Mouse (Mus musculus) midbrain, postnatal 0 days (tissue): ENCODE results near the gene Fgf13. TPM values are rescaled to one million over a fixed set of nuclear protein-coding genes. Genes with fewer than 3 reads are reported as not detected.
A peak's percentile ranks its signal among the peaks of the same experiment; 100 is the strongest.

Experiments
- ATAC-seq: fragments of 200-750 bp; cut with Nextera tagmentation; 2 replicates; pipeline ENCODE4 v1.8.0; 2017; ENCODE audit warnings: moderate number of reproducible peaks, mild to moderate bottlenecking, moderate TSS enrichment, moderate library complexity; ENCODE audit not compliant: low FRiP score
- DNase-seq: peaks from one replicate; pipeline ENCODE4 v3.0.0-alpha.2; 2015; ENCODE audit warnings: low spot score
- H3K27ac ChIP-seq: fragments of 300-500 bp; sonication (generic); 2 replicates; pipeline ENCODE4 v1.5.1; 2014; ENCODE audit warnings: low read depth, mild to moderate bottlenecking, low read length, mixed read lengths
- H3K27me3 ChIP-seq: fragments of 300-500 bp; sonication (generic); 2 replicates; pipeline ENCODE4 v1.6.1; 2014; ENCODE audit warnings: low read length, control low read depth, mixed read lengths; ENCODE audit not compliant: insufficient read depth
- H3K36me3 ChIP-seq: fragments of 300-500 bp; sonication (generic); 2 replicates; pipeline ENCODE4 v1.6.1; 2014; ENCODE audit warnings: low read length, control low read depth, mixed read lengths; ENCODE audit not compliant: insufficient read depth
- H3K4me1 ChIP-seq: fragments of 300-500 bp; sonication (generic); 2 replicates; pipeline ENCODE4 v1.6.1; 2014; ENCODE audit warnings: mild to moderate bottlenecking, control low read depth, antibody characterized with exemption, low read length, mixed read lengths; ENCODE audit not compliant: insufficient read depth
- H3K4me2 ChIP-seq: fragments of 300-500 bp; sonication (generic); 2 replicates; pipeline ENCODE4 v1.6.1; 2014; ENCODE audit warnings: low read depth, mild to moderate bottlenecking, low read length, mixed read lengths; ENCODE audit not compliant: poor library complexity, severe bottlenecking
- H3K4me3 ChIP-seq: fragments of 300-500 bp; sonication (generic); 2 replicates; pipeline ENCODE4 v1.5.1; 2014; ENCODE audit warnings: low read depth, mild to moderate bottlenecking, low read length, moderate library complexity
- H3K9ac ChIP-seq: fragments of 300-500 bp; sonication (generic); replicated peaks from 2 replicates; pipeline ENCODE4 v1.6.1; 2014; ENCODE audit warnings: mild to moderate bottlenecking, low read length, moderate library complexity, mixed read lengths; ENCODE audit not compliant: poor library complexity, severe bottlenecking
- H3K9me3 ChIP-seq: fragments of 300-500 bp; sonication (generic); 2 replicates; pipeline ENCODE4 v1.6.1; 2016; ENCODE audit warnings: low read length, control low read depth
- CTCF ChIP-seq: IDR thresholded peaks from 2 replicates; pipeline ENCODE4 v1.5.1; 2016; ENCODE audit warnings: antibody characterized with exemption, mild to moderate bottlenecking
- WGBS: fragments of 180-500 bp; shearing (Covaris S2); extraction: QIAGEN DNeasy Blood & Tissue Kit; methylation state at CpG from one replicate; pipeline ENCODE4 v1.1.7; 2014; 5-methylcytosine and 5-hydroxymethylcytosine counted together
- polyA plus RNA-seq: library from polyadenylated mRNA; unstranded; fragments of >200 nt; fragmentation: Nextera tagmentation; extraction: Ambion mirVana; gene quantifications from 2 replicates; pipeline ENCODE4 v1.2.1, GENCODE M21; 2015
- total RNA-seq: library from RNA; depleted of rRNA; stranded (reverse); fragments of >200 nt; gene quantifications from 2 replicates; pipeline ENCODE4 v1.2.3, GENCODE M21; 2014

Fgf13 gene
- total and polyA plus RNA-seq, 2 experiments from 2014 or later: 150 to 228 TPM

GRCm38 (mm10) chrX:59566826-59567694 lies 811 bp downstream of the Fgf13 start:
- WGBS: 26% methylated on average over 58 of the region's 75 CpGs
- Histone ChIP-seq H3K4me1 (no peaks in the 10 kb centered on the region), H3K27me3 (no peaks in the 10 kb centered on the region), H3K9me3 (no peaks in the 10 kb centered on the region), H3K4me2 (peak overlapping the region; percentile 57), H3K4me3 (peak overlapping the region; percentile 54), H3K36me3 (no peaks in the 10 kb centered on the region), H3K27ac (peak overlapping the region; percentile 43; the same call in 1 of the 2 replicates), H3K9ac (peak overlapping the region; percentile 66)
- no peak; the same call in 1 of the 2 replicates for TF ChIP-seq CTCF
- DNase-seq: peak; percentile 22
- peak; percentile 61 for ATAC-seq

- Histone ChIP-seq H3K4me1 (no peaks in the 10 kb centered on the region), H3K4me3 (peak overlapping the region; percentile 54), H3K36me3 (no peaks in the 10 kb centered on the region), H3K9me3 (no peaks in the 10 kb centered on the region), H3K4me2 (peak overlapping the region; percentile 57), H3K9ac (peak overlapping the region; percentile 66; the same call in 1 of the 2 replicates), H3K27ac (no peak overlapping the region), H3K27me3 (no peaks in the 10 kb centered on the region)
- no peak for TF ChIP-seq CTCF
- peak; percentile 64 for ATAC-seq
- DNase-seq: peak; percentile 5
- WGBS: 26% methylated on average over 18 of the region's 18 CpGs
Observed at GRCm38 (mm10) chrX:59566017-59566679, 1.7 kb downstream of the Fgf13 start.

GRCm38 (mm10) chrX:59547931-59548330 lies 19.9 kb downstream of the Fgf13 start:
- Histone ChIP-seq H3K4me1 (no peaks in the 10 kb centered on the region), H3K9me3 (no peaks in the 10 kb centered on the region), H3K4me3 (no peak overlapping the region), H3K27me3 (no peaks in the 10 kb centered on the region), H3K27ac (no peak overlapping the region), H3K36me3 (no peaks in the 10 kb centered on the region), H3K4me2 (no peak overlapping the region), H3K9ac (no peak overlapping the region)
- no peak for TF ChIP-seq CTCF
- ATAC-seq (no peak), DNase-seq (no peak)
- WGBS: 83% methylated on average over 2 of the region's 2 CpGs

GRCm38 (mm10) chrX:59508273-59508672 lies 59.6 kb downstream of the Fgf13 start:
- Histone ChIP-seq H3K27me3 (no peaks in the 10 kb centered on the region), H3K4me3 (no peak overlapping the region), H3K4me1 (no peaks in the 10 kb centered on the region), H3K4me2 (no peak overlapping the region), H3K36me3 (no peaks in the 10 kb centered on the region), H3K9ac (no peak overlapping the region), H3K9me3 (no peaks in the 10 kb centered on the region), H3K27ac (no peak overlapping the region)
- DNase-seq: no peak
- WGBS: 80% methylated on average over 4 of the region's 4 CpGs
- TF ChIP-seq CTCF: no peak
- no peak for ATAC-seq

- no peak for ATAC-seq
- no peak for DNase-seq
- no peaks in the 10 kb centered on the region for H3K4me1 ChIP-seq
- no peak overlapping the region for H3K4me3 ChIP-seq
- H3K36me3 ChIP-seq: no peaks in the 10 kb centered on the region
- no peaks in the 10 kb centered on the region for H3K9me3 ChIP-seq
- H3K27me3 ChIP-seq: no peaks in the 10 kb centered on the region
- 50% methylated on average over 1 of the region's 1 CpGs for WGBS
- no peak overlapping the region for H3K4me2 ChIP-seq
- no peak for TF ChIP-seq CTCF
- no peak overlapping the region for H3K9ac ChIP-seq
- no peak overlapping the region for H3K27ac ChIP-seq
Observed at GRCm38 (mm10) chrX:59493388-59493787, 74.5 kb downstream of the Fgf13 start.

- Histone ChIP-seq H3K27me3 (no peaks in the 10 kb centered on the region), H3K9me3 (no peaks in the 10 kb centered on the region), H3K4me2 (no peak overlapping the region), H3K36me3 (no peaks in the 10 kb centered on the region), H3K4me3 (no peak overlapping the region), H3K27ac (no peak overlapping the region), H3K4me1 (no peaks in the 10 kb centered on the region), H3K9ac (no peak overlapping the region)
- 57% methylated on average over 2 of the region's 2 CpGs for WGBS
- ATAC-seq (no peak), DNase-seq (no peak)
- TF ChIP-seq CTCF: no peak
Observed at GRCm38 (mm10) chrX:59485426-59485825, 82.4 kb downstream of the Fgf13 start.
